Mouse (Mus musculus): Measurements from ENCODE around the gene Irak3. TPM values are rescaled to one million over a fixed set of nuclear protein-coding genes. Genes with fewer than 3 reads are reported as not detected.
"Not testable (repeated sequence)": the region's sequence is repeated elsewhere in the genome, so short reads cannot be mapped to it uniquely, and the experiment has no call there.

Gene Irak3
- polyA plus RNA-seq, 1 experiment from 2014 or later: 0.96 TPM

GRCm38 (mm10) chr10:120133697-120134096, 68.2 kb downstream of the Irak3 start:
- DNase-seq (ENCODE audit: low spot score): no peak
- H3K36me3 ChIP-seq (replicated peaks): no peaks in the 10 kb centered on the region
- WGBS: 71% methylated on average over 11 of the region's 11 CpGs
- peaks cover 5% of the 10 kb centered on the region; the same call in 1 of the 2 replicates for H3K27me3 ChIP-seq (replicated peaks; ENCODE audit: low read depth, poor library complexity, severe bottlenecking)
- H3K27ac ChIP-seq (replicated peaks): no peak overlapping the region
- H3K4me1 ChIP-seq: peaks cover 19% of the 10 kb centered on the region
- no peaks in the 10 kb centered on the region for H3K9me3 ChIP-seq
- H3K4me3 ChIP-seq: no peak overlapping the region

- H3K27ac ChIP-seq (replicated peaks): no peak overlapping the region
- peak; percentile 53 for DNase-seq (ENCODE audit: low spot score)
- WGBS: 66% methylated on average over 16 of the region's 16 CpGs
- H3K4me1 ChIP-seq: peaks cover 21% of the 10 kb centered on the region
- no peak overlapping the region for H3K4me3 ChIP-seq
- no peaks in the 10 kb centered on the region for H3K9me3 ChIP-seq
- peaks cover 5% of the 10 kb centered on the region; the same call in 1 of the 2 replicates for H3K27me3 ChIP-seq (replicated peaks; ENCODE audit: low read depth, poor library complexity, severe bottlenecking)
- H3K36me3 ChIP-seq (replicated peaks): no peaks in the 10 kb centered on the region
Observed at GRCm38 (mm10) chr10:120130621-120131020, 71.3 kb downstream of the Irak3 start.

- 50% methylated on average over 13 of the region's 13 CpGs for WGBS
- Histone ChIP-seq H3K27ac (replicated peaks) (no peak overlapping the region), H3K4me1 (peaks cover 12% of the 10 kb centered on the region), H3K36me3 (replicated peaks) (no peaks in the 10 kb centered on the region), H3K4me3 (0 out of 2 replicates have a peak overlapping the region, but pooled peaks have one; percentile 2), H3K9me3 (no peaks in the 10 kb centered on the region), H3K27me3 (replicated peaks; ENCODE audit: low read depth, poor library complexity, severe bottlenecking) (peaks cover 5% of the 10 kb centered on the region; the same call in 1 of the 2 replicates)
- no peak for DNase-seq (ENCODE audit: low spot score)
Observed at GRCm38 (mm10) chr10:120128601-120129277, 73.2 kb downstream of the Irak3 start.

- WGBS: 77% methylated on average over 10 of the region's 10 CpGs
- Histone ChIP-seq H3K4me3 (no peak overlapping the region), H3K4me1 (peaks cover 7% of the 10 kb centered on the region), H3K27me3 (replicated peaks; ENCODE audit: low read depth, poor library complexity, severe bottlenecking) (peaks cover 5% of the 10 kb centered on the region; the same call in 1 of the 2 replicates), H3K36me3 (replicated peaks) (no peaks in the 10 kb centered on the region), H3K9me3 (no peaks in the 10 kb centered on the region), H3K27ac (replicated peaks) (no peak overlapping the region)
- no peak for DNase-seq (ENCODE audit: low spot score)
Observed at GRCm38 (mm10) chr10:120125465-120125857, 76.5 kb downstream of the Irak3 start.

GRCm38 (mm10) chr10:120124801-120125464, 77.0 kb downstream of the Irak3 start:
- no peaks in the 10 kb centered on the region for H3K36me3 ChIP-seq (replicated peaks)
- no peaks in the 10 kb centered on the region for H3K9me3 ChIP-seq
- no peak overlapping the region for H3K4me3 ChIP-seq
- H3K27ac ChIP-seq (replicated peaks): no peak overlapping the region
- peaks cover 7% of the 10 kb centered on the region for H3K4me1 ChIP-seq
- DNase-seq (ENCODE audit: low spot score): peak; percentile 82
- 53% methylated on average over 7 of the region's 7 CpGs for WGBS
- peaks cover 5% of the 10 kb centered on the region; the same call in 1 of the 2 replicates for H3K27me3 ChIP-seq (replicated peaks; ENCODE audit: low read depth, poor library complexity, severe bottlenecking)

GRCm38 (mm10) chr10:120123721-120124120, 78.2 kb downstream of the Irak3 start:
- no peak for DNase-seq (ENCODE audit: low spot score)
- H3K27me3 ChIP-seq (replicated peaks; ENCODE audit: low read depth, poor library complexity, severe bottlenecking): no peaks in the 10 kb centered on the region; the same call in 1 of the 2 replicates
- H3K4me1 ChIP-seq: peaks cover 2% of the 10 kb centered on the region
- no peaks in the 10 kb centered on the region for H3K36me3 ChIP-seq (replicated peaks)
- H3K27ac ChIP-seq (replicated peaks): no peak overlapping the region
- no peaks in the 10 kb centered on the region for H3K9me3 ChIP-seq
- H3K4me3 ChIP-seq: no peak overlapping the region
- 84% methylated on average over 3 of the region's 3 CpGs for WGBS

- H3K9me3 ChIP-seq: no peaks in the 10 kb centered on the region
- no peaks in the 10 kb centered on the region for H3K36me3 ChIP-seq (replicated peaks)
- no peak overlapping the region for H3K4me3 ChIP-seq
- 91% methylated on average over 1 of the region's 1 CpGs for WGBS
- H3K27me3 ChIP-seq (replicated peaks; ENCODE audit: low read depth, poor library complexity, severe bottlenecking): peaks cover 6% of the 10 kb centered on the region; the same call in 1 of the 2 replicates
- H3K27ac ChIP-seq (replicated peaks): no peak overlapping the region
- H3K4me1 ChIP-seq: peaks cover 12% of the 10 kb centered on the region
- no peak for DNase-seq (ENCODE audit: low spot score)
Observed at GRCm38 (mm10) chr10:120115249-120115648, 86.7 kb downstream of the Irak3 start.

- Histone ChIP-seq H3K4me1 (peaks cover 12% of the 10 kb centered on the region), H3K4me3 (no peak overlapping the region), H3K9me3 (no peaks in the 10 kb centered on the region), H3K27ac (replicated peaks) (no peak overlapping the region), H3K36me3 (replicated peaks) (no peaks in the 10 kb centered on the region), H3K27me3 (replicated peaks; ENCODE audit: low read depth, poor library complexity, severe bottlenecking) (peaks cover 6% of the 10 kb centered on the region; the same call in 1 of the 2 replicates)
- DNase-seq (ENCODE audit: low spot score): no peak
- 43% methylated on average over 7 of the region's 7 CpGs for WGBS
Observed at GRCm38 (mm10) chr10:120114493-120114892, 87.4 kb downstream of the Irak3 start.

- Histone ChIP-seq H3K9me3 (no peaks in the 10 kb centered on the region), H3K4me3 (no peak overlapping the region), H3K27ac (replicated peaks) (no peak overlapping the region), H3K36me3 (replicated peaks) (no peaks in the 10 kb centered on the region), H3K27me3 (replicated peaks; ENCODE audit: low read depth, poor library complexity, severe bottlenecking) (peaks cover 6% of the 10 kb centered on the region; the same call in 1 of the 2 replicates), H3K4me1 (peaks cover 12% of the 10 kb centered on the region)
- DNase-seq (ENCODE audit: low spot score): no peak
- WGBS: 71% methylated on average over 6 of the region's 6 CpGs
Observed at GRCm38 (mm10) chr10:120113980-120114379, 88.0 kb downstream of the Irak3 start.

- H3K9me3 ChIP-seq; H3K27me3 ChIP-seq (replicated peaks; ENCODE audit: low read depth, poor library complexity, severe bottlenecking); H3K27ac ChIP-seq (replicated peaks); H3K36me3 ChIP-seq (replicated peaks); DNase-seq (ENCODE audit: low spot score): not testable (repeated sequence)
- 72% methylated on average over 9 of the region's 9 CpGs for WGBS
- peak overlapping the region; percentile 84 for H3K4me3 ChIP-seq
- H3K4me1 ChIP-seq: peaks cover 12% of the 10 kb centered on the region
Observed at GRCm38 (mm10) chr10:120113482-120113881, 88.4 kb downstream of the Irak3 start.

- Histone ChIP-seq H3K4me3 (peak within 1 kb of the TSS; percentile 84), H3K4me1 (peaks cover 12% of the 10 kb centered on the region), H3K36me3 (replicated peaks) (peaks cover 4% of the 10 kb centered on the region; the same call in 1 of the 2 replicates), H3K9me3 (no peaks in the 10 kb centered on the region), H3K27me3 (replicated peaks; ENCODE audit: low read depth, poor library complexity, severe bottlenecking) (peaks cover 6% of the 10 kb centered on the region; the same call in 1 of the 2 replicates), H3K27ac (replicated peaks) (peak within 1 kb of the TSS; percentile 88)
- 1% methylated on average over 55 of the region's 55 CpGs for WGBS
- peak; percentile 98 for DNase-seq (ENCODE audit: low spot score)
Observed at GRCm38 (mm10) chr10:120112507-120113396, 89.2 kb downstream of the Irak3 start, which contains the start of gene Helb. Helb (minus strand) TSS chr10:120112987.

- no peak for DNase-seq (ENCODE audit: low spot score)
- peaks cover 6% of the 10 kb centered on the region; the same call in 1 of the 2 replicates for H3K27me3 ChIP-seq (replicated peaks; ENCODE audit: low read depth, poor library complexity, severe bottlenecking)
- peak overlapping the region; percentile 84 for H3K4me3 ChIP-seq
- peaks cover 12% of the 10 kb centered on the region for H3K36me3 ChIP-seq (replicated peaks)
- peaks cover 12% of the 10 kb centered on the region for H3K4me1 ChIP-seq
- no peaks in the 10 kb centered on the region for H3K9me3 ChIP-seq
- H3K27ac ChIP-seq (replicated peaks): no peak overlapping the region
- WGBS: 82% methylated on average over 3 of the region's 3 CpGs
Observed at GRCm38 (mm10) chr10:120111691-120112319, 90.1 kb downstream of the Irak3 start.
